Mouse (Mus musculus): ENCODE data around the gene Bcl9. TPM values are rescaled to one million over a fixed set of nuclear protein-coding genes. Genes with fewer than 3 reads are reported as not detected.
A peak's percentile ranks its signal among the peaks of the same experiment; 100 is the strongest.

The Bcl9 gene
- polyA plus RNA-seq, 1 experiment: 36.8 TPM

GRCm38 (mm10) chr3:97226719-97227118, 71.0 kb downstream of the Bcl9 start:
- Histone ChIP-seq H3K4me1 (ENCODE audit: control insufficient read depth, insufficient read depth, low read length) (peaks cover 9% of the 10 kb centered on the region; the same call in 1 of the 2 replicates), H3K27ac (ENCODE audit: insufficient read depth, low read length) (no peak overlapping the region), H3K4me3 (ENCODE audit: insufficient read depth, low read length) (peak overlapping the region; percentile 81)
- TF ChIP-seq CTCF (IDR thresholded peaks at IDR 0.05; ENCODE audit: borderline replicate concordance, insufficient read depth, low read length) (no peak), POLR2A (IDR thresholded peaks at IDR 0.05; ENCODE audit: low read depth, low read length) (no peak)

- peaks cover 9% of the 10 kb centered on the region; the same call in 1 of the 2 replicates for H3K4me1 ChIP-seq (ENCODE audit: control insufficient read depth, insufficient read depth, low read length)
- TF ChIP-seq POLR2A (IDR thresholded peaks at IDR 0.05; ENCODE audit: low read depth, low read length): no peak
- no peak overlapping the region for H3K27ac ChIP-seq (ENCODE audit: insufficient read depth, low read length)
- no peak overlapping the region for H3K4me3 ChIP-seq (ENCODE audit: insufficient read depth, low read length)
These were observed 72.5 kb downstream of the Bcl9 start for GRCm38 (mm10) chr3:97225231-97225630.

GRCm38 (mm10) chr3:97223261-97223660, 74.5 kb downstream of the Bcl9 start:
- TF ChIP-seq POLR2A (IDR thresholded peaks at IDR 0.05; ENCODE audit: low read depth, low read length): no peak
- no peak for TF ChIP-seq CTCF (IDR thresholded peaks at IDR 0.05; ENCODE audit: borderline replicate concordance, insufficient read depth, low read length)
- peaks cover 4% of the 10 kb centered on the region; the same call in 1 of the 2 replicates for H3K4me1 ChIP-seq (ENCODE audit: control insufficient read depth, insufficient read depth, low read length)
- no peak overlapping the region for H3K4me3 ChIP-seq (ENCODE audit: insufficient read depth, low read length)
- H3K27ac ChIP-seq (ENCODE audit: insufficient read depth, low read length): no peak overlapping the region

- TF ChIP-seq CTCF (IDR thresholded peaks at IDR 0.05; ENCODE audit: borderline replicate concordance, insufficient read depth, low read length) (no peak), POLR2A (IDR thresholded peaks at IDR 0.05; ENCODE audit: low read depth, low read length) (no peak)
- peaks cover 11% of the 10 kb centered on the region for H3K4me1 ChIP-seq (ENCODE audit: control insufficient read depth, insufficient read depth, low read length)
- H3K4me3 ChIP-seq (ENCODE audit: insufficient read depth, low read length): no peak overlapping the region
- no peak overlapping the region for H3K27ac ChIP-seq (ENCODE audit: insufficient read depth, low read length)
These were observed 82.2 kb downstream of the Bcl9 start for GRCm38 (mm10) chr3:97215526-97215925.

GRCm38 (mm10) chr3:97214439-97214838, 83.3 kb downstream of the Bcl9 start:
- TF ChIP-seq POLR2A (IDR thresholded peaks at IDR 0.05; ENCODE audit: low read depth, low read length): no peak
- TF ChIP-seq CTCF (IDR thresholded peaks at IDR 0.05; ENCODE audit: borderline replicate concordance, insufficient read depth, low read length): no peak
- Histone ChIP-seq H3K27ac (ENCODE audit: insufficient read depth, low read length) (peak overlapping the region; percentile 27; the same call in 1 of the 2 replicates), H3K4me1 (ENCODE audit: control insufficient read depth, insufficient read depth, low read length) (peaks cover 11% of the 10 kb centered on the region), H3K4me3 (ENCODE audit: insufficient read depth, low read length) (no peak overlapping the region)

- TF ChIP-seq POLR2A (IDR thresholded peaks at IDR 0.05; ENCODE audit: low read depth, low read length) (no peak), CTCF (IDR thresholded peaks at IDR 0.05; ENCODE audit: borderline replicate concordance, insufficient read depth, low read length) (no peak)
- no peak overlapping the region for H3K4me3 ChIP-seq (ENCODE audit: insufficient read depth, low read length)
- 0 out of 2 replicates have a peak overlapping the region, but pooled peaks have one; percentile 8 for H3K27ac ChIP-seq (ENCODE audit: insufficient read depth, low read length)
- H3K4me1 ChIP-seq (ENCODE audit: control insufficient read depth, insufficient read depth, low read length): peaks cover 11% of the 10 kb centered on the region
These were observed 83.8 kb downstream of the Bcl9 start for GRCm38 (mm10) chr3:97213871-97214270.

GRCm38 (mm10) chr3:97211177-97211576, 86.5 kb downstream of the Bcl9 start:
- no peak for TF ChIP-seq POLR2A (IDR thresholded peaks at IDR 0.05; ENCODE audit: low read depth, low read length)
- TF ChIP-seq CTCF (IDR thresholded peaks at IDR 0.05; ENCODE audit: borderline replicate concordance, insufficient read depth, low read length): no peak
- H3K4me3 ChIP-seq (ENCODE audit: insufficient read depth, low read length): no peak overlapping the region
- no peak overlapping the region for H3K27ac ChIP-seq (ENCODE audit: insufficient read depth, low read length)
- peaks cover 11% of the 10 kb centered on the region for H3K4me1 ChIP-seq (ENCODE audit: control insufficient read depth, insufficient read depth, low read length)

- Histone ChIP-seq H3K27ac (ENCODE audit: insufficient read depth, low read length) (no peak overlapping the region), H3K4me1 (ENCODE audit: control insufficient read depth, insufficient read depth, low read length) (peaks cover 3% of the 10 kb centered on the region; the same call in 1 of the 2 replicates), H3K4me3 (ENCODE audit: insufficient read depth, low read length) (no peak overlapping the region)
- TF ChIP-seq POLR2A (IDR thresholded peaks at IDR 0.05; ENCODE audit: low read depth, low read length): no peak
- no peak for TF ChIP-seq CTCF (IDR thresholded peaks at IDR 0.05; ENCODE audit: borderline replicate concordance, insufficient read depth, low read length)
These were observed 88.4 kb downstream of the Bcl9 start for GRCm38 (mm10) chr3:97209351-97209750.

GRCm38 (mm10) chr3:97206521-97206920, 91.2 kb downstream of the Bcl9 start:
- Histone ChIP-seq H3K4me1 (ENCODE audit: control insufficient read depth, insufficient read depth, low read length) (no peaks in the 10 kb centered on the region), H3K4me3 (ENCODE audit: insufficient read depth, low read length) (no peak overlapping the region), H3K27ac (ENCODE audit: insufficient read depth, low read length) (no peak overlapping the region)
- no peak for TF ChIP-seq CTCF (IDR thresholded peaks at IDR 0.05; ENCODE audit: borderline replicate concordance, insufficient read depth, low read length)
- no peak for TF ChIP-seq POLR2A (IDR thresholded peaks at IDR 0.05; ENCODE audit: low read depth, low read length)

- Histone ChIP-seq H3K27ac (ENCODE audit: insufficient read depth, low read length) (no peak overlapping the region), H3K4me3 (ENCODE audit: insufficient read depth, low read length) (no peak overlapping the region), H3K4me1 (ENCODE audit: control insufficient read depth, insufficient read depth, low read length) (peaks cover 3% of the 10 kb centered on the region; the same call in 1 of the 2 replicates)
- TF ChIP-seq POLR2A (IDR thresholded peaks at IDR 0.05; ENCODE audit: low read depth, low read length): no peak
- no peak for TF ChIP-seq CTCF (IDR thresholded peaks at IDR 0.05; ENCODE audit: borderline replicate concordance, insufficient read depth, low read length)
These were observed 93.8 kb downstream of the Bcl9 start for GRCm38 (mm10) chr3:97203880-97204279.

- H3K27ac ChIP-seq (ENCODE audit: insufficient read depth, low read length): no peak overlapping the region
- TF ChIP-seq CTCF (IDR thresholded peaks at IDR 0.05; ENCODE audit: borderline replicate concordance, insufficient read depth, low read length) (peak; percentile 75), POLR2A (IDR thresholded peaks at IDR 0.05; ENCODE audit: low read depth, low read length) (no peak)
- H3K4me1 ChIP-seq (ENCODE audit: control insufficient read depth, insufficient read depth, low read length): peaks cover 3% of the 10 kb centered on the region; the same call in 1 of the 2 replicates
- no peak overlapping the region for H3K4me3 ChIP-seq (ENCODE audit: insufficient read depth, low read length)
These were observed 95.8 kb downstream of the Bcl9 start for GRCm38 (mm10) chr3:97201943-97202342.
